Mouse (Mus musculus) heart, adult 18-20 months (tissue): ENCODE results near the gene Ramp2. TPM values are rescaled to one million over a fixed set of nuclear protein-coding genes. Genes with fewer than 3 reads are reported as not detected.

ENCODE experiments used
- DNase-seq, 2 experiments: peaks; one replicate each; pipeline ENCODE4 v3.0.0; 2021 to 2022; ENCODE audit warnings: mixed read lengths in 1 of 2
- total RNA-seq, 2 experiments: library from RNA; stranded (reverse); gene quantifications; 2 replicates each; pipeline ENCODE4 v1.2.3; 2021

The Ramp2 gene
- total RNA-seq, 2 experiments from 2014 or later = 74.7 to 100 TPM

- DNase-seq = no peak
Measured at GRCm38 (mm10) chr11:101235429-101235828, 10.4 kb upstream of the Ramp2 start.

GRCm38 (mm10) chr11:101236782-101237181 lies 9.0 kb upstream of the Ramp2 start:
- peak; percentile 23 for DNase-seq

- DNase-seq = peak; percentile 66
Measured at GRCm38 (mm10) chr11:101238071-101238647, 7.7 kb upstream of the Ramp2 start.

- peak; percentile 70 to 88 for DNase-seq
Measured at GRCm38 (mm10) chr11:101245071-101245470, 757 bp upstream of the Ramp2 start.

- peak in 1 of 2 experiments; percentile 40 for DNase-seq
Measured at GRCm38 (mm10) chr11:101246702-101247012, 829 bp downstream of the Ramp2 start.

DNA sequence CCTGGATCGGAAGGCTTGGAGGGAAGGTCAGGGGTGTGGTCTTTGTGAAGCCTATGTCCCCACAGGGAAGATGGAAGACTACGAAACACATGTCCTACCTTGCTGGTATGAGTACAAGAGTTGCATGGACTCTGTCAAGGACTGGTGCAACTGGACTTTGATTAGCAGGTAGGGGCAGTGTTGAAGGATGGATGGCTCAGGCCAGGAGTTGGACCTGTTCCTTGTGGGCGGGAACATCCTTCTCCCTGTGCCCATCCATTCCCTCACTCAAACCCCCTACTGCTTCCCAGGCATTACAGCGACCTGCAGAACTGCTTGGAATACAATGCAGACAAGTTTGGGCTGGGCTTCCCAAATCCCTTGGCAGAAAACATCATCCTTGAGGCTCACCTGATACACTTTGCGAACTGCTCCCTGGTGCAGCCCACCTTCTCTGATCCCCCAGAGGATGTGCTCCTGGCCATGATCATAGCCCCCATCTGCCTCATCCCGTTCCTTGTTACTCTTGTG lies 1.7 kb downstream of the Ramp2 start:
- peak in 1 of 2 experiments; percentile 38 for DNase-seq

GRCm38 (mm10) chr11:101248258-101248994 lies 2.6 kb downstream of the Ramp2 start:
- peak; percentile 85 to 89 for DNase-seq

DNA sequence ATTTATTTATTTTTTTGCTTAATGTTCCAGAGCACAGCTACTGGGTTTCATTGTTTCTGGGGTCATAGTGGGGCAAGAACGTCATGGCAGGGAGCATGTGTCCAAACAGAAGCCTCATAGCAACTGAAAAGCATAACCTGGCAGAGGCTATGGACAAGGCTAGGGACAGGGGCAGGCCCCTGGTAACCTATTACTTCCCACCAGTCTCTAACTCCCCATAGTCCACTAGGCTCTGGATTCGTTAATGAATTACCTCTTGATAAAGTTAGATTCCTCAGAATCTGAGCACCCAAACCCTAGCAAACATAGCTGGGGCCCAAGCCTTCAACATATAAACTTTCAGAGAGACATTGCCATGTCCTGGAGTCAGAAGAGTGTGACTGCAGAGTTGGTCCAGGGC lies 5.2 kb downstream of the Ramp2 start:
- no peak for DNase-seq

DNA sequence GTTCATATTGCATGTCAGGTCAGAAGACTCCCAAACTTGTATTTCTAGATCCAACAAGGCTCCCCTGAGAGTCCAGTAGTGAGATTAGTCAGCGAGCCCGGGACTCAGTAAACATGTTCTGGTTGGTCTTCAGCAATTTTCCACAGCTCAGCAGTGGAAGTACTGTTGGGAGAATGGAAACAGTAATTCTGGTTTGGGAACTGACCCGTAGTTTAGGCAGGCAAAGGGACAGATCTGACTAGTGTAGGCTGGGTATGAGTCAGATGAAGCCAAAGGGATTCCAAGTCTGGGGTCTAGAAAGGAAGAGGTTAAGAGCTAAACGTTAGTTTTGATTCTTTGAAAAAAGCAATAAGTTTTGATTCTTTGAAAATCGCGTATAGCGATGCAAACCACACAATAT lies 7.1 kb downstream of the Ramp2 start:
- DNase-seq = peak; percentile 49 to 56

GRCm38 (mm10) chr11:101253613-101254389 lies 8.0 kb downstream of the Ramp2 start, which contains the start of gene Vps25:
Vps25 (plus strand) TSS chr11:101253707.
- DNase-seq = peak; percentile 89 to 95

GRCm38 (mm10) chr11:101255826-101256775 lies 10.3 kb downstream of the Ramp2 start:
- DNase-seq = peak; percentile 74 to 80

DNA sequence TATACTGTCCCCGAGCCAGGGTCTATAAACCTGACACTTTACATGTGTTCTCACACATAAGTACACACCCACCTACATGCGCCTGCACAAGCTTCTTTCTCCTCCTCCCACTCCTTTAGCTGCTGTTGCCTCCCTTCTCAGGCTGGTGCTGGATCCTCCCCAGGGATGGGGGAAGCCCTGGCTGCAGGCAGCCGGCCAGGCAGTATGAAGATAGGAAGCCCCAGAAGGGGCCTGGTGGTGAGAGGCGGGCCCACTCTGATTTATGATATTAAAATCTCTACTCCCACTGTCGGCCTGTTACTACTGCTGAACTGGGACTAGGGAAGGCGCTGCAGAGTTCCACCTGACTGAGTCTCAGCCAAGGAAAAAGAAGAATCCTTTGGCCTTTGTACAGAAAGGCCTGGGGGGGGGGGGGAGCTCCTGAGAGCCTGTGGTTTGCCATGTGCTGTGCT lies 13.5 kb downstream of the Ramp2 start:
- peak; percentile 53 to 54 for DNase-seq

GRCm38 (mm10) chr11:101259948-101260825 lies 14.4 kb downstream of the Ramp2 start, which contains the start of gene Wnk4:
Wnk4 (plus strand) TSS chr11:101260567.
- DNase-seq = peak; percentile 65 to 75

GRCm38 (mm10) chr11:101260826-101261380 lies 15.1 kb downstream of the Ramp2 start:
- peak in 1 of 2 experiments; percentile 54 for DNase-seq

- DNase-seq = no peak
Measured at GRCm38 (mm10) chr11:101262272-101262967, 16.6 kb downstream of the Ramp2 start.

DNA sequence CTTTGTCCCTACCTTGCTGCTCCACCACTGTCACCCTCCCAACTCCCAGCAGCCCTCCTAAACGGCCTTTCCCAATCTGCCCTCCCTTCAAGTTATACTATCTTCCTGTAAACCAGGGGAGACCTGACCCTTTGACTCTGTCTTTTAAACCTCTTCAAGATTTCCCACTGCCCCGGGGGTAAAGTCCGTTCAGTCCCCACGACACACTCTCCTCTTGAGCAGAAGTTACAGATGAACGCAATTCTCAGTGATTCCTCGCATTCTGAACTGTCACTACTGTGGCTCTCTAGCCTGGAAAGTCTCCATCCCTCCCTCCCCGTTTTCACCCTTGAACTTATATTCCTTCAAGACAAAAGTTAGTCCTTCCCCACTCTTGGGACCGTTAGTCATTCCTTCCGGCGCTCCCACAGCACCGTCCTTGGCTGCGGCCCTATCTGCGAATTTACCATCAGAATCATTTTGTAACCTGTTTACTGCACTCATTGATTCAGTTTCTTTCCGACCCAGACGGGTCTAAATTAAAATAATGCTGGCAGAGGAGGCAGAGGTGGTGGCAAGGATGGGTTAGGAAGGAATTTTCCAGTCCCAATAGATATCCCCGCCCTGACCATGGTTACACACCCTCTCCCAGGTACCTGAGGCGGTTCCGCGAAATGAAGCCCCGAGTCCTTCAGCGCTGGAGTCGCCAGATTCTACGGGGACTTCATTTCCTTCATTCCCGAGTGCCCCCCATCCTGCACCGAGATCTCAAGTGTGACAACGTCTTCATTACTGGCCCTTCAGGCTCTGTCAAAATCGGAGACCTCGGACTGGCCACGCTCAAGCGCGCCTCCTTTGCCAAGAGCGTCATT lies 17.5 kb downstream of the Ramp2 start:
- DNase-seq = no peak

GRCm38 (mm10) chr11:101263989-101264280 lies 18.1 kb downstream of the Ramp2 start:
- DNase-seq = no peak

- no peak for DNase-seq
Measured at GRCm38 (mm10) chr11:101264954-101265471, 19.2 kb downstream of the Ramp2 start.
